Mouse (Mus musculus) MEL (cell line): Measurements from ENCODE around the gene Dydc2. TPM values are rescaled to one million over a fixed set of nuclear protein-coding genes. Genes with fewer than 3 reads are reported as not detected.

Source experiments
- DNase-seq: peaks from one replicate; pipeline ENCODE4 v3.0.0; 2011; ENCODE audit warnings: low read depth, low spot score
- H3K27ac ChIP-seq: 2 replicates; pipeline ENCODE4 v1.5.1; 2012; ENCODE audit warnings: low read depth, mild to moderate bottlenecking, control low read depth, low read length, moderate library complexity; ENCODE audit not compliant: control insufficient read depth
- H3K27me3 ChIP-seq, 2 experiments: fragments of 150-350 bp in 1 of 2; sonication (generic) in 1 of 2; 2 replicates each; pipeline ENCODE4 v1.6.1; 2012; ENCODE audit warnings: low read length in 2 of 2, mild to moderate bottlenecking in 2 of 2, improper control_type of control experiment in 1 of 2, moderate library complexity in 1 of 2; ENCODE audit not compliant: insufficient read depth in 2 of 2, control insufficient read depth in 1 of 2
- H3K36me3 ChIP-seq, 2 experiments: 2 replicates each; pipeline ENCODE4 v1.6.1; 2012 to 2014; ENCODE audit warnings: low read length in 2 of 2, improper control_type of control experiment in 1 of 2, inconsistent platforms in 1 of 2, mild to moderate bottlenecking in 1 of 2; ENCODE audit not compliant: insufficient read depth in 2 of 2, control insufficient read depth in 1 of 2
- H3K4me1 ChIP-seq, 2 experiments: fragments of 150-350 bp in 1 of 2; sonication (generic) in 1 of 2; 2 replicates each; pipeline ENCODE4 v1.6.1; 2012; ENCODE audit warnings: low read length in 2 of 2, improper control_type of control experiment in 1 of 2, mild to moderate bottlenecking in 1 of 2; ENCODE audit not compliant: insufficient read depth in 2 of 2, control insufficient read depth in 1 of 2
- H3K4me3 ChIP-seq, 2 experiments: fragments of 150-350 bp in 1 of 2; sonication (generic) in 1 of 2; 2 replicates each; pipeline ENCODE4 v1.5.1; 2012; ENCODE audit warnings: low read depth in 2 of 2, low read length in 2 of 2, mild to moderate bottlenecking in 2 of 2, moderate library complexity in 2 of 2, control low read depth in 1 of 2, improper control_type of control experiment in 1 of 2; ENCODE audit not compliant: control insufficient read depth in 1 of 2, insufficient read depth in 1 of 2
- H3K79me2 ChIP-seq: 2 replicates; pipeline ENCODE4 v1.6.1; 2012; ENCODE audit warnings: mild to moderate bottlenecking, low read length, moderate library complexity; ENCODE audit not compliant: control insufficient read depth, poor library complexity, insufficient read depth
- H3K9ac ChIP-seq: 2 replicates; pipeline ENCODE4 v1.6.1; 2012; ENCODE audit warnings: low read depth, mild to moderate bottlenecking, control low read depth, low read length, moderate library complexity; ENCODE audit not compliant: control insufficient read depth, poor library complexity, severe bottlenecking
- H3K9me3 ChIP-seq: fragments of 150-350 bp; sonication (generic); replicated peaks from 2 replicates; pipeline ENCODE4 v1.6.1; 2012; ENCODE audit warnings: mild to moderate bottlenecking, low read length, improper control_type of control experiment, moderate library complexity; ENCODE audit not compliant: insufficient read depth
- CHD1 ChIP-seq: IDR thresholded peaks from 2 replicates; pipeline ENCODE4 v1.6.1; 2012; ENCODE audit warnings: low read depth, mild to moderate bottlenecking, inconsistent platforms, low read length, improper control_type of control experiment
- CTCF ChIP-seq, 3 experiments: IDR thresholded peaks in 2 of 3; conservative IDR thresholded peaks in 1 of 3; 2 replicates each; pipeline ENCODE4 v1.5.1; 2011 to 2012; ENCODE audit warnings: low read length in 3 of 3, low read depth in 2 of 3, mild to moderate bottlenecking in 2 of 3, improper control_type of control experiment in 1 of 3, inconsistent platforms in 1 of 3, mixed read lengths in 1 of 3, moderate library complexity in 1 of 3; ENCODE audit not compliant: control insufficient read depth in 1 of 3, insufficient read depth in 1 of 3, poor library complexity in 1 of 3, severe bottlenecking in 1 of 3
- E2F4 ChIP-seq: IDR thresholded peaks from 2 replicates; pipeline ENCODE4 v1.6.1; 2011; ENCODE audit warnings: low read depth, low read length, improper control_type of control experiment, borderline replicate concordance
- EP300 ChIP-seq, 2 experiments: IDR thresholded peaks; 2 replicates each; pipeline ENCODE4 v1.6.1; 2011; ENCODE audit warnings: improper control_type of control experiment in 2 of 2, low read length in 2 of 2, low read depth in 1 of 2, mild to moderate bottlenecking in 1 of 2
- ETS1 ChIP-seq: IDR thresholded peaks from 2 replicates; pipeline ENCODE4 v1.6.1; 2012; ENCODE audit warnings: low read depth, mild to moderate bottlenecking, inconsistent platforms, low read length, improper control_type of control experiment, moderate library complexity
- GABPA ChIP-seq: IDR thresholded peaks from 2 replicates; pipeline ENCODE4 v1.6.1; 2012; ENCODE audit warnings: low read depth, mild to moderate bottlenecking, inconsistent platforms, low read length, improper control_type of control experiment, moderate library complexity
- GATA1 ChIP-seq: IDR thresholded peaks from 2 replicates; pipeline ENCODE4 v1.6.1; 2011; ENCODE audit warnings: low read depth, low read length, improper control_type of control experiment
- JUND ChIP-seq: IDR thresholded peaks from 2 replicates; pipeline ENCODE4 v1.6.1; 2011; ENCODE audit warnings: low read depth, mild to moderate bottlenecking, improper control_type of control experiment, low read length
- MAFK ChIP-seq: IDR thresholded peaks from 2 replicates; pipeline ENCODE4 v1.6.1; 2011; ENCODE audit warnings: low read depth, mild to moderate bottlenecking, low read length, improper control_type of control experiment, borderline replicate concordance
- MAX ChIP-seq: IDR thresholded peaks from 2 replicates; pipeline ENCODE4 v1.6.1; 2011; ENCODE audit warnings: low read length, improper control_type of control experiment
- MAZ ChIP-seq: IDR thresholded peaks from 2 replicates; pipeline ENCODE4 v1.6.1; 2012; ENCODE audit warnings: low read depth, mild to moderate bottlenecking, inconsistent platforms, low read length, improper control_type of control experiment
- MXI1 ChIP-seq: IDR thresholded peaks from 2 replicates; pipeline ENCODE4 v1.6.1; 2011; ENCODE audit warnings: mild to moderate bottlenecking, low read depth, low read length, improper control_type of control experiment
- MYB ChIP-seq: IDR thresholded peaks from 2 replicates; pipeline ENCODE4 v1.6.1; 2011; ENCODE audit warnings: mild to moderate bottlenecking, low read depth, low read length, improper control_type of control experiment
- MYC ChIP-seq: IDR thresholded peaks from 2 replicates; pipeline ENCODE4 v1.6.1; 2011; ENCODE audit warnings: low read depth, mild to moderate bottlenecking, low read length, improper control_type of control experiment, moderate library complexity
- POLR2AphosphoS2 ChIP-seq: IDR thresholded peaks from 2 replicates; pipeline ENCODE4 v1.6.1; 2011; ENCODE audit warnings: low read length, improper control_type of control experiment
- POLR2AphosphoS5 ChIP-seq: IDR thresholded peaks from 2 replicates; pipeline ENCODE4 v1.6.1; 2012; ENCODE audit warnings: low read depth, borderline replicate concordance, mild to moderate bottlenecking, inconsistent platforms, low read length, moderate library complexity, mixed read lengths
- RAD21 ChIP-seq: IDR thresholded peaks from 2 replicates; pipeline ENCODE4 v1.6.1; 2011; ENCODE audit warnings: mild to moderate bottlenecking, low read depth, low read length, improper control_type of control experiment
- RCOR1 ChIP-seq: IDR thresholded peaks from 2 replicates; pipeline ENCODE4 v1.6.1; 2012; ENCODE audit warnings: low read depth, mild to moderate bottlenecking, inconsistent platforms, low read length, improper control_type of control experiment
- TAL1 ChIP-seq: IDR thresholded peaks from 2 replicates; pipeline ENCODE4 v1.6.1; 2012; ENCODE audit warnings: mild to moderate bottlenecking, inconsistent platforms, low read length, moderate library complexity, mixed read lengths
- TBP ChIP-seq: IDR thresholded peaks from 2 replicates; pipeline ENCODE4 v1.8.0; 2011; ENCODE audit warnings: low read depth, low read length, improper control_type of control experiment
- UBTF ChIP-seq: IDR thresholded peaks from 2 replicates; pipeline ENCODE4 v1.6.1; 2012; ENCODE audit warnings: low read depth, mild to moderate bottlenecking, inconsistent platforms, low read length, improper control_type of control experiment, moderate library complexity, borderline replicate concordance; ENCODE audit not compliant: insufficient read depth
- USF1 ChIP-seq: IDR thresholded peaks from 2 replicates; pipeline ENCODE4 v1.6.1; 2014; ENCODE audit warnings: low read depth, mild to moderate bottlenecking, inconsistent platforms, low read length, improper control_type of control experiment, moderate library complexity
- USF2 ChIP-seq, 2 experiments: IDR thresholded peaks; 2 replicates each; pipeline ENCODE4 v1.6.1; 2011 to 2012; ENCODE audit warnings: improper control_type of control experiment in 2 of 2, low read length in 2 of 2, borderline replicate concordance in 1 of 2, inconsistent platforms in 1 of 2, low read depth in 1 of 2, mild to moderate bottlenecking in 1 of 2; ENCODE audit not compliant: insufficient read depth in 1 of 2
- ZKSCAN1 ChIP-seq: IDR thresholded peaks from 2 replicates; pipeline ENCODE4 v1.6.1; 2012; ENCODE audit warnings: low read depth, mild to moderate bottlenecking, inconsistent platforms, low read length, improper control_type of control experiment, moderate library complexity
- polyA plus RNA-seq, 2 experiments: library from polyadenylated mRNA; stranded (reverse) in 1 of 2; unstranded in 1 of 2; fragments of >175 nt in 1 of 2; fragments of >200 nt in 1 of 2; gene quantifications; 2 replicates each; pipeline versions ENCODE4 v1.2.1 to v1.2.4; 2012; ENCODE audit warnings: low replicate concordance in 2 of 2, low read depth in 1 of 2; ENCODE audit not compliant: insufficient read length in 2 of 2, insufficient read depth in 1 of 2, missing spikeins in 1 of 2
- total RNA-seq: library from RNA; depleted of rRNA; stranded (reverse); fragments of 300-350 nt; gene quantifications from 2 replicates; pipeline ENCODE4 v1.2.3, GENCODE M21; 2012

The Dydc2 gene
- total and polyA plus RNA-seq, 3 experiments: not detected

DNA sequence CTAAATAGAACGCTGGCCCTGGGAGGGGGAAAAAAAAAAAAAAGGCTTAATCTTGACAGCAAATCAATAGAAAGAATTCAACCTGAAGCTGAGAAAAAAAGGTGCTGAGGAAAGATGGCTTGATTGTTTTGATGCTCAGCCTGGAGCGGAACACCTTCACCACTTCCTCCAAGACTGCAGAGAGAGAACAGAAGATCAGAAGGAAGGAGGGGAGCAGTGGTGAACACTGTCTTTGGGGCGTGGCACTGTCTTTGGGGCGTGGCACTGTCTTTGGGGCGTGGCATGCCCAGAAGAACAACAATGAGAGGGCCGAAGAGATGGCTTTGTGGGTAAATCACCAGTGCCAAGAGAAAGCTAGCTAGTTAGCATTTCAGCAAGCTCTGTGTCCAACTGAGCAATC is 18.5 kb downstream of the Dydc2 start:
- Histone ChIP-seq H3K4me3 (no peak overlapping the region), H3K9ac (no peak overlapping the region), H3K9me3 (no peaks in the 10 kb centered on the region)
- peak; percentile 16 for DNase-seq
- TF ChIP-seq EP300 (IDR thresholded peaks at IDR 0.05; ENCODE audit: low read depth in 1 of 2, low read length in 2 of 2) (no peak), MAX (no peak), MYB (no peak), CHD1 (no peak), MAFK (no peak), ZKSCAN1 (no peak), UBTF (no peak), JUND (no peak), RAD21 (no peak), ETS1 (no peak), RCOR1 (no peak), GATA1 (no peak), POLR2AphosphoS2 (no peak), MXI1 (no peak), MAZ (no peak), POLR2AphosphoS5 (no peak), TAL1 (no peak)
- TF ChIP-seq, all 39 proteins: peak for 0
- H3K27ac ChIP-seq: no peak overlapping the region
- H3K79me2 ChIP-seq: no peaks in the 10 kb centered on the region
- H3K27me3 ChIP-seq: no peaks in the 10 kb centered on the region; a peak in 2 of 4 replicates
- no peaks in the 10 kb centered on the region for H3K4me1 ChIP-seq
- no peaks in the 10 kb centered on the region for H3K36me3 ChIP-seq

DNA sequence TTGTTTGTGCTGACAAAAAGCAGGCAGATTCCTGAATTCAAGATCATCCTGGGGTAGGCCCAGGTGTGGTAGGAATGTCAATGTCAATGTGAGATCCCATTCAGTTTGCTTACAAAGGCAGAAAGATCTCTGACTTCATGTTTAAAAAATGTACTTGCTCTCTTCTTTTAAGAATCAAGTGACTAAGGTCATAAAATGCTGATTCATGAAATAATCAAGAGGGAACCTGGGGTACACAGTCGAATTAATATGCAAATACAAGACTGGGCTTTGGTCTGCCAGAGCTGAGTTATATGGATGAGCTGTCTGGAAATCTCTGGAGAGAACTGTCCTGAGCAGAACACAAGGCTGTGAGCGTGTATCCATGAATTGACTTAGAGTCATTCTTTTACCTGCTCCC is 21.6 kb downstream of the Dydc2 start:
- TF ChIP-seq ETS1: no peak
- TF ChIP-seq GABPA: no peak
- no peak for TF ChIP-seq E2F4
- no peak for TF ChIP-seq TAL1
- TF ChIP-seq CHD1: no peak
- TF ChIP-seq USF2 (IDR thresholded peaks at IDR 0.05; ENCODE audit: borderline replicate concordance in 1 of 2, insufficient read depth in 1 of 2, low read depth in 1 of 2, low read length in 2 of 2): no peak
- no peak for TF ChIP-seq USF1
- TF ChIP-seq POLR2AphosphoS2: no peak
- no peak for TF ChIP-seq GATA1
- TF ChIP-seq CTCF (IDR thresholded peaks at IDR 0.05 in 2 of 3, conservative IDR thresholded peaks at IDR 0.05 in 1 of 3; ENCODE audit: control insufficient read depth in 1 of 3, insufficient read depth in 1 of 3, low read depth in 2 of 3, low read length in 3 of 3, poor library complexity in 1 of 3, severe bottlenecking in 1 of 3): no peak
- TF ChIP-seq MYC: no peak
- no peak for TF ChIP-seq TBP
- DNase-seq: no peak
- H3K9me3 ChIP-seq: no peaks in the 10 kb centered on the region
- H3K4me3 ChIP-seq: no peak overlapping the region
- no peak overlapping the region for H3K9ac ChIP-seq
- no peaks in the 10 kb centered on the region for H3K79me2 ChIP-seq
- no peaks in the 10 kb centered on the region for H3K4me1 ChIP-seq
- H3K36me3 ChIP-seq: no peaks in the 10 kb centered on the region
- no peak overlapping the region for H3K27ac ChIP-seq
- peaks cover 0 to 2% of the 10 kb centered on the region in 2 experiments; a peak in 3 of 4 replicates for H3K27me3 ChIP-seq
